Mouse (Mus musculus): ENCODE results near the gene Ndufaf4. TPM values are rescaled to one million over a fixed set of nuclear protein-coding genes. Genes with fewer than 3 reads are reported as not detected.
A peak's percentile ranks its signal among the peaks of the same experiment; 100 is the strongest.
"Not testable (repeated sequence)": the region's sequence is repeated elsewhere in the genome, so short reads cannot be mapped to it uniquely, and the experiment has no call there.

The Ndufaf4 gene
- 63.0 and 67.0 TPM in 2 replicates for polyA plus RNA-seq (2015; fragmentation: Nextera tagmentation; extraction: Ambion mirVana)

DNA sequence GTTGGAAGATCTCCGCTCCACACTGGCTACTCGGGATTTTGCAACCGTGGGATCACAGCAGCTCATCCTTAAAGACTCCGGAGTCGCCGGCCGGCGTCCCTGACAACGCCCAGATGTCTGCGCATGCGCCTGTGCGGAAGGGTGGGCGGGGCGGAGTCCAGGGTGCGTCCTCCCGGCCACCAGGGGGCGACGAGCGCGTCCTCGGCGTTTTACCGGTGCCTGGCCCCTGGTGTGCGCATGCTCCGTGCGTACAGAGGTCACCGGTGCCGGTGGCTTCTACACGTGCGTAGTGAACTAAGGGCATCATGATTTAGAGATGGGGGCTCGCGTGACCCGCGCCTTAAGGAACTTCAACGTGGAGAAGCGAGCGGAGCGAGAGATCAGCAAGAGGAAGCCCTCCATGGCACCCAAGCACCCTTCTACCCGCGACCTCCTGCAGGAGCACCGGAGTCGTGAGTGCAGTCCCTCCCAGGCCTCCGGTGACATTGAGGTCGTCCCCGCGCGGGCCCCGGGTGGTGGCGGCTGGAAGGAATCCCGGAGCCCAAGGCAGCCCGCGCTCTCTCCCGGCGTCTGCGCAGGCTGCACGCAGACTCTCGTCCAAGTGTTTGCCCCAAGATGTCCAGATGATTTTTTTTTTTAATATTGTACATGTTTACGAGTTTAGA is at the start of gene Ndufaf4:
Gene Ndufaf4, plus strand, starts transcription at position 233 of the 665 bp plus-strand sequence.
- Histone ChIP-seq H3K27ac (replicated peaks) (peak within 1 kb of the TSS; percentile 35; the same call in 1 of the 2 replicates), H3K4me3 (peak within 1 kb of the TSS; percentile 58), H3K36me3 (peaks cover 22% of the 10 kb centered on the region), H3K9ac (peak within 1 kb of the TSS; percentile 77), H3K4me1 (replicated peaks) (peaks cover 12% of the 10 kb centered on the region), H3K4me2 (peak within 1 kb of the TSS; percentile 68), H3K9me3 (no peaks in the 10 kb centered on the region), H3K27me3 (no peaks in the 10 kb centered on the region)
- WGBS = under 1% methylated on average over 58 of the region's 58 CpGs
- peak; percentile 98 for ATAC-seq (ENCODE audit: low read depth)

DNA sequence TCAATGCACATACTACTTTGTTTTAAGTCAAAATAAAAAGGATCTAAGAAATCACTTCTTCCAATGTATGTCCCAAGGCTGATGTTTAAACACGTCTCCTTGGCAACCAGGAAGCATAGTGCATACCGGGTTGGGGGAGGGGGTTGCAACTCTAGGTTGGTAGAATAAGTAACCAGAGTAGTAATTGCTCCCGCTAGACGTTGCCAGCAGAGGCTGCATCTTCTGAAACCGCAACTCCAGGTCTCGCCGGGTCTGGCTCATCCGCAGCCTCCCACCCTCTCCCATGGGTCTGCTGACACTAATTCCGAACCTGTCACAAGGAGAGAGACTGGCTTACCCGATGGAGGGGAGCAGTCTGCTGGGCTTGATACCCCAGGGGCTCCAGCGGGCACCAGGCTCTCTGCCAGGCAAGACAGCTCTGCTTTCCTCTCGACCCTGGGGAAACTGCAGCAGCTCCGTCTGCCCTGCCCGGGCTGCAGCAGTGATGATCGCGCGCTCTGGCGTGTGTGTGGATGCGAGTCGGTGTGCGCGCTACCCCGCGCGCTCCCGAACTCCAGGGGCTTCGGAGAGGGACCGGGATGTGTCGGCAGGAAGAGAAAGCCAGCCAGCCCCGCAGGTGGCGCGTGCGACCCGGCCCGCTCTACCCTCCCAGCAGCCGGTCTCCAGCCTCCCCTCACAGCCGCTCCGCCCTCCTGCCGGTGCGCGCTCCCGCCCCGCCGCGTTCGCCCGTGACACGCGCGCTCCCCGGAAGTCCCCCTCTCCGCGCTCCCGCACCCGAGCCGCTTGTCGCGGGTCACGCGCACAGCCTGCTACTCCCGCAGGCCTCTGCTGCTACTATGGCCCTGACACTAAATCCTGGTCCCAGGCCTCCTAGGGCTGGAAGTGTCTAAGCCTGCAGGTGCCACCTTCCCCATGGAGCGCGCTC is 47.2 kb upstream of the Ndufaf4 start, which contains the start of gene Klhl32:
Gene Klhl32, minus strand, starts transcription at position 724 of the 925 bp plus-strand sequence.
- ATAC-seq (ENCODE audit: low read depth) = peak; percentile 94
- Histone ChIP-seq H3K4me2 (peak within 1 kb of the TSS; percentile 72), H3K9me3 (no peaks in the 10 kb centered on the region), H3K4me3 (peak within 1 kb of the TSS; percentile 84), H3K9ac (peak within 1 kb of the TSS; percentile 84), H3K27me3 (no peaks in the 10 kb centered on the region), H3K27ac (replicated peaks) (peak within 1 kb of the TSS; percentile 96), H3K4me1 (replicated peaks) (peaks cover 34% of the 10 kb centered on the region), H3K36me3 (no peaks in the 10 kb centered on the region)
- WGBS = under 1% methylated on average over 59 of the region's 63 CpGs

GRCm38 (mm10) chr4:24865691-24866090 is 32.2 kb upstream of the Ndufaf4 start:
- no peak for ATAC-seq (ENCODE audit: low read depth)
- no peak overlapping the region for H3K4me2 ChIP-seq
- no peak overlapping the region for H3K4me3 ChIP-seq
- H3K9me3 ChIP-seq = no peaks in the 10 kb centered on the region
- H3K27ac ChIP-seq (replicated peaks) = no peak overlapping the region
- 45% methylated on average over 6 of the region's 6 CpGs for WGBS
- H3K36me3 ChIP-seq = no peaks in the 10 kb centered on the region
- no peaks in the 10 kb centered on the region for H3K27me3 ChIP-seq
- no peaks in the 10 kb centered on the region for H3K4me1 ChIP-seq (replicated peaks)
- no peak overlapping the region for H3K9ac ChIP-seq

DNA sequence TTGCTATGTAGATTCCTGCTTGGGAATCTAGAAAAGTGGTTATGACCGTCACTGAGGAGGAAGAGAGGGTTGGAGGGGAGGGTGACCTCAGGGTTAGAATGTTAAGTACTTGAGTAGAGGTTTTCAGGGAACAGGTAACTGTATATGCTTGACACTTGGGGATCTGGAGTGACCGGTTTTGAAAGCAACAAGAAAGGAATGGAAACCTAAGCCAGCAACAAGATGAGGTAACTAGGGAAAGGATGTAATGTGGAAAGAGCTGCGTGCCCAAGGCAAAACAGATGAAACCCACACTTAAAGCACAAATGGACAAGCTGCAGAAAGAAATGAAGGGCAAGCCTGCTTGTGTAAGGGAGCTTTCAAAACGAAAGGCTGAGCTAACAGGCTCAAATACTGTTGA is 28.7 kb upstream of the Ndufaf4 start:
- Histone ChIP-seq H3K4me1 (replicated peaks) (no peaks in the 10 kb centered on the region), H3K4me2 (no peak overlapping the region), H3K4me3 (no peak overlapping the region), H3K36me3 (no peaks in the 10 kb centered on the region), H3K9me3 (no peaks in the 10 kb centered on the region), H3K9ac (no peak overlapping the region), H3K27ac (replicated peaks) (no peak overlapping the region), H3K27me3 (no peaks in the 10 kb centered on the region)
- no peak for ATAC-seq (ENCODE audit: low read depth)
- 81% methylated on average over 4 of the region's 4 CpGs for WGBS

DNA sequence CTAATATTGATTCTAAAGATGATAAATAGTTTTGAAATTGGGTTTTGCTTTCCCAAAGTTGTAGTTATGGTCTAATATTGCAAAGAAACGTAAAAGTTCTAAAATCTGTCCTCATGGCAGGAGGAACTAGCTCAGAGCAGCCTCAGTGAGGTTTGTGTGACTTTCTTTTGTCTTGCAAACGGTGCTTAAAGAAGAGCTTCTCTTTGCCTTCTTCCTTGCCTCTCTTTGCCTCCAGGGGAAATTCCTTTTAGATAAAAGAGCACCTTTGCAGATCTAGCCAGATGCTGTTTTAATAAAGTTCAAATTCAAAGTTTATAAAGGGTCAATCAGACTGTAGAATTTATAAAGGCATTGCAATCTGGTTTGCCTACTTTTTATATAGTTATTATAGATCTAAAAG is 8.5 kb upstream of the Ndufaf4 start:
- H3K4me2 ChIP-seq; H3K27ac ChIP-seq (replicated peaks); H3K36me3 ChIP-seq; ATAC-seq (ENCODE audit: low read depth); H3K4me1 ChIP-seq (replicated peaks); H3K27me3 ChIP-seq; H3K9me3 ChIP-seq; H3K9ac ChIP-seq; H3K4me3 ChIP-seq: not testable (repeated sequence)
- WGBS = 43% methylated on average over 2 of the region's 2 CpGs

DNA sequence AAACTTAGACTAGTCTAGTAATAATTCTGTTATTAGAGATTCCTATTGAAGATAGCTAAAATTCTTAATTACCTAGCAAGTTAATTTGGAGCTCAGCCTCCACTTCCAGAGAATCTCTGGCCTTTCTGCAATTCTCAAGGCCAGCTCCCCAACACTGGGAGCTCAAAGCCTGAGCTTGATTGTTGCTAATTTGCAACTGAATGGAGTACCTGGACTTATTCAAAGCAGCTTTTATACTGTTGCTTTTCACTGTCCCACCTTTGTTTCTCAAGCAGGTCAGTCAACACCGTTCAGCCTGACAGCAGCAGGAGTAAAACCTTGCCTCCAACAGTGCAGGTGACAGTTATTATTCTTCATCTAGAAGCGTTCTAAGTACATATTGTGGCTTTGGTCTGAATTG is 5.6 kb upstream of the Ndufaf4 start:
- WGBS = 57% methylated on average over 2 of the region's 2 CpGs
- ATAC-seq (ENCODE audit: low read depth); H3K4me1 ChIP-seq (replicated peaks); H3K36me3 ChIP-seq; H3K27me3 ChIP-seq; H3K4me3 ChIP-seq; H3K27ac ChIP-seq (replicated peaks); H3K9ac ChIP-seq; H3K9me3 ChIP-seq; H3K4me2 ChIP-seq: not testable (repeated sequence)

GRCm38 (mm10) chr4:24894625-24895024 is 3.3 kb upstream of the Ndufaf4 start:
- Histone ChIP-seq H3K9ac (no peak overlapping the region), H3K27ac (replicated peaks) (no peak overlapping the region), H3K4me2 (no peak overlapping the region), H3K36me3 (no peaks in the 10 kb centered on the region), H3K4me3 (no peak overlapping the region), H3K9me3 (no peaks in the 10 kb centered on the region), H3K4me1 (replicated peaks) (peaks cover 12% of the 10 kb centered on the region), H3K27me3 (no peaks in the 10 kb centered on the region)
- no peak for ATAC-seq (ENCODE audit: low read depth)
- 75% methylated on average over 4 of the region's 4 CpGs for WGBS

- H3K27me3 ChIP-seq = no peaks in the 10 kb centered on the region
- 6% methylated on average over 1 of the region's 1 CpGs for WGBS
- no peak overlapping the region for H3K27ac ChIP-seq (replicated peaks)
- H3K9me3 ChIP-seq = no peaks in the 10 kb centered on the region
- peaks cover 13% of the 10 kb centered on the region for H3K36me3 ChIP-seq
- peak overlapping the region; percentile 68 for H3K4me2 ChIP-seq
- peak overlapping the region; percentile 58; the same call in 1 of the 2 replicates for H3K4me3 ChIP-seq
- H3K9ac ChIP-seq = no peak overlapping the region
- H3K4me1 ChIP-seq (replicated peaks) = peaks cover 12% of the 10 kb centered on the region
- no peak for ATAC-seq (ENCODE audit: low read depth)
Measured at GRCm38 (mm10) chr4:24896829-24897228, 1.1 kb upstream of the Ndufaf4 start.

DNA sequence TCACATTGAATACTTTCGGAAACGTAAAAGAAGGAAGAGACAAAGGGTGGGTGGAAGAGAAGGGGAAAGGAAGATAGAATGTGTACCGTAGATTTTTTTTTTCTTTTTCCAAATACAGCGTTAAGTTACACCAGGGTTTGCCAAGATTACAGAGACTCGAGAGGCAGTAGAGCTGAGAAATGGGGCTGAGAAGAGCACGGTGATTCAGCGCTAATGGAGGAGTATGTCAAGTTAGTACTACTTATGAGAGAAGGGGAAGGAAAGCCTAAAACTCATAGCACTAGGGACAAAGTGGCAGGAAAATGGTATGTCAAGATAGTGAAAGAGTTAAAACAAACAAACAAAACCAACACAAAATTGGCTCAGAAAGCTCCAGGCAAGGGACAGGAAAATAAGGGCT is 532 bp upstream of the Ndufaf4 start:
- peak; percentile 64 for ATAC-seq (ENCODE audit: low read depth)
- Histone ChIP-seq H3K4me3 (peak overlapping the region; percentile 58), H3K36me3 (peaks cover 17% of the 10 kb centered on the region), H3K27me3 (no peaks in the 10 kb centered on the region), H3K9ac (peak overlapping the region; percentile 63), H3K4me1 (replicated peaks) (peaks cover 12% of the 10 kb centered on the region), H3K4me2 (peak overlapping the region; percentile 68), H3K9me3 (no peaks in the 10 kb centered on the region), H3K27ac (replicated peaks) (no peak overlapping the region)
- WGBS = 19% methylated on average over 7 of the region's 7 CpGs

DNA sequence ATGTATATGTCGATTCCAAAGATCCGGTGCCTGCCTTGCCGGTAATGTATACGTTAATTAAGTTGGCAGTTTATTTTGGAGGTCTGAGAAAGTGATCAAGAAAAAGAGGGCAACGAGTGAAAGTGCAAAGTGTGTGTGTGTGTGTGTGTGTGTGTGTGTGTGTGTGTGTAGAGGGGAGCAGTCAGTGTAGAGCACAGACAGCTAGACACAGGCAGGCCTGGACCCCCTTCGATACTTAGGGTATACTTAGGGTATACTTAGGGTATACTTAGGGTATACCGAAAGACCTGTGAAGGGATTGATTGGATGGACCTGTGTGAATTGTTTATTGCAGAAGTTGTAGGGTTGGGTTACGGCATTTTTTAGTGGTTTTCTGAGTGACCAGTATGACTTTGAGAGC is 753 bp downstream of the Ndufaf4 start:
- Histone ChIP-seq H3K9ac (peak overlapping the region; percentile 77), H3K9me3 (no peaks in the 10 kb centered on the region), H3K27me3 (no peaks in the 10 kb centered on the region), H3K4me1 (replicated peaks) (peaks cover 12% of the 10 kb centered on the region), H3K36me3 (peaks cover 28% of the 10 kb centered on the region), H3K4me3 (peak overlapping the region; percentile 58), H3K4me2 (peak overlapping the region; percentile 68), H3K27ac (replicated peaks) (no peak overlapping the region)
- WGBS = 22% methylated on average over 8 of the region's 8 CpGs
- ATAC-seq (ENCODE audit: low read depth) = peak; percentile 28; the same call in 1 of the 2 replicates

GRCm38 (mm10) chr4:24899146-24899545 is 1.3 kb downstream of the Ndufaf4 start:
- H3K9me3 ChIP-seq = no peaks in the 10 kb centered on the region
- peaks cover 12% of the 10 kb centered on the region for H3K4me1 ChIP-seq (replicated peaks)
- H3K9ac ChIP-seq = peak overlapping the region; percentile 77
- H3K27ac ChIP-seq (replicated peaks) = no peak overlapping the region
- H3K27me3 ChIP-seq = no peaks in the 10 kb centered on the region
- peak overlapping the region; percentile 58 for H3K4me3 ChIP-seq
- H3K4me2 ChIP-seq = peak overlapping the region; percentile 68
- peaks cover 30% of the 10 kb centered on the region for H3K36me3 ChIP-seq
- ATAC-seq (ENCODE audit: low read depth) = no peak
- WGBS = 15% methylated on average over 4 of the region's 4 CpGs

DNA sequence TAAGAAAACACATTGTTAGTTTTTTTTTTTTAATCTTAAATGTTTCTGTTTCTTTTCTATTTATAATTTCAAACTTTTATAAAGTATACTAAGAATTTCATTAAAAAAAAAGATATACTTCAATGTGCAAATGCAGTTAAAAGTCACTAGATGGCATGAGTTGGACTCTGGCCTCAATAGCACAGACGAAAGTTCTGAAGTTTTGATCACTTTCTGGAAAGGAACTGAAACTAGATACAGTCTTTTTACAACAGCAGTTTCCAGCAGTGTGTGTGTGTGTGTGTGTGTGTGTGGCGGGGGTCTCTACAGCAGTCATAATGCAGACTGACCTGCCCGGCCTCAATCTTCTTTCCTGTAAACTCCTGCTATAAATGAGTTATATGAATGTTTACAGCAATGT is 9.9 kb downstream of the Ndufaf4 start:
- H3K9me3 ChIP-seq = no peaks in the 10 kb centered on the region
- no peak overlapping the region for H3K27ac ChIP-seq (replicated peaks)
- H3K4me3 ChIP-seq = no peak overlapping the region
- no peak for ATAC-seq (ENCODE audit: low read depth)
- H3K27me3 ChIP-seq = no peaks in the 10 kb centered on the region
- H3K36me3 ChIP-seq = peaks cover 11% of the 10 kb centered on the region
- H3K4me2 ChIP-seq = no peak overlapping the region
- no peak overlapping the region for H3K9ac ChIP-seq
- 76% methylated on average over 3 of the region's 3 CpGs for WGBS
- no peaks in the 10 kb centered on the region for H3K4me1 ChIP-seq (replicated peaks)
